Mouse (Mus musculus): ENCODE measurements around the gene Sars2.
"Not testable (repeated sequence)": the region's sequence is repeated elsewhere in the genome, so short reads cannot be mapped to it uniquely, and the experiment has no call there.

Gene Sars2

GRCm38 (mm10) chr7:28741709-28742438 is at the start of gene Sars2, which contains the start of gene Mrps12:
Gene Sars2, plus strand, starts transcription at chr7:28741992.
Gene Mrps12, minus strand, starts transcription at chr7:28741820.
- DNase-seq (ENCODE audit: low spot score) = peak; percentile 97

GRCm38 (mm10) chr7:28692545-28693320 is 49.1 kb upstream of the Sars2 start, which contains the start of gene Fbxo27:
Gene Fbxo27, plus strand, starts transcription at chr7:28692849.
- no peak for DNase-seq (ENCODE audit: low spot score)

GRCm38 (mm10) chr7:28693321-28693966 is 48.3 kb upstream of the Sars2 start:
- DNase-seq (ENCODE audit: low spot score) = no peak

- DNase-seq (ENCODE audit: low spot score) = no peak
Observed at GRCm38 (mm10) chr7:28694423-28694822, 47.4 kb upstream of the Sars2 start.

- DNase-seq (ENCODE audit: low spot score) = no peak
Observed at GRCm38 (mm10) chr7:28694966-28695511, 46.8 kb upstream of the Sars2 start.

GRCm38 (mm10) chr7:28697277-28697676 is 44.5 kb upstream of the Sars2 start:
- DNase-seq (ENCODE audit: low spot score) = no peak

GRCm38 (mm10) chr7:28700269-28700668 is 41.5 kb upstream of the Sars2 start:
- no peak for DNase-seq (ENCODE audit: low spot score)

GRCm38 (mm10) chr7:28701306-28701705 is 40.5 kb upstream of the Sars2 start:
- not testable (repeated sequence) for DNase-seq (ENCODE audit: low spot score)

- DNase-seq (ENCODE audit: low spot score) = no peak
Observed at GRCm38 (mm10) chr7:28702601-28703143, 39.1 kb upstream of the Sars2 start.

- no peak for DNase-seq (ENCODE audit: low spot score)
Observed at GRCm38 (mm10) chr7:28709454-28709853, 32.3 kb upstream of the Sars2 start.

GRCm38 (mm10) chr7:28710962-28711361 is 30.8 kb upstream of the Sars2 start:
- no peak for DNase-seq (ENCODE audit: low spot score)

GRCm38 (mm10) chr7:28714667-28715066 is 27.1 kb upstream of the Sars2 start:
- no peak for DNase-seq (ENCODE audit: low spot score)

GRCm38 (mm10) chr7:28715598-28715997 is 26.2 kb upstream of the Sars2 start:
- no peak for DNase-seq (ENCODE audit: low spot score)

- peak; percentile 43 for DNase-seq (ENCODE audit: low spot score)
Observed at GRCm38 (mm10) chr7:28716590-28717281, 25.1 kb upstream of the Sars2 start, which contains the start of gene Fbxo17. Gene Fbxo17, plus strand, starts transcription at chr7:28716804.

GRCm38 (mm10) chr7:28717726-28718125 is 24.1 kb upstream of the Sars2 start:
- no peak for DNase-seq (ENCODE audit: low spot score)

GRCm38 (mm10) chr7:28719159-28719558 is 22.6 kb upstream of the Sars2 start:
- DNase-seq (ENCODE audit: low spot score) = no peak

- DNase-seq (ENCODE audit: low spot score) = no peak
Observed at GRCm38 (mm10) chr7:28719650-28720049, 22.1 kb upstream of the Sars2 start.

GRCm38 (mm10) chr7:28720753-28721537 is 20.8 kb upstream of the Sars2 start:
- DNase-seq (ENCODE audit: low spot score) = no peak

- no peak for DNase-seq (ENCODE audit: low spot score)
Observed at GRCm38 (mm10) chr7:28722079-28722478, 19.7 kb upstream of the Sars2 start.

- no peak for DNase-seq (ENCODE audit: low spot score)
Observed at GRCm38 (mm10) chr7:28724613-28725012, 17.2 kb upstream of the Sars2 start.

- peak; percentile 34 for DNase-seq (ENCODE audit: low spot score)
Observed at GRCm38 (mm10) chr7:28726600-28726999, 15.2 kb upstream of the Sars2 start.

All from adipocyte (in vitro differentiated cells).